ENCODE assay signal across 9 mouse cellular contexts in genomic region chr5:24603431-24604010, GRCm38 (mm10). TPM values are rescaled to one million over a fixed set of nuclear protein-coding genes. Genes with fewer than 3 reads are reported as not detected.
DNase-seq lines count a peak whose midpoint lies in the region; ATAC-seq and TF ChIP-seq lines count a peak whose summit lies in the region.
"Had no signal": no experiment of that assay in that cellular context is flagged by ENCODE, and none has a peak within 500 bp of the region (broad histone marks: within the 10 kb centered on the region; RNA-seq: fewer than 3 reads in every experiment).

No protein-coding gene starts in this region.

- peak overlapping the region; percentile 91 for H3K9ac ChIP-seq in forebrain, embryonic 15.5 days (replicated peaks)
- H3K9ac ChIP-seq in limb, embryonic 15.5 days, result no peak overlapping the region

- no peak for TF ChIP-seq CTCF in E14TG2a.4 (conservative IDR thresholded peaks at IDR 0.05; ENCODE audit: low read length)

- intact Hi-C loops in left cerebral cortex, postnatal 25 days (cut with DNase I), result loop anchor here (2.0 kb wide), 1 partner anchor 49 kb away; no protein-coding TSS in a partner anchor

- peak; percentile 12 for DNase-seq in embryo, embryonic 10.5 days (ENCODE audit: low spot score)
- DNase-seq in embryo, embryonic 10 days (ENCODE audit: low spot score), result no peak
- no peak for DNase-seq in left cerebral cortex, postnatal 25 days (ENCODE audit: low spot score in 2 of 2)
- no peak for DNase-seq in layer of hippocampus, adult 11-12 months (ENCODE audit: low spot score)
- no peak for DNase-seq in right cerebral cortex, adult 2 months (ENCODE audit: low spot score in 2 of 2)

- H3K27me3 ChIP-seq in E14TG2a.4 (ENCODE audit: insufficient read depth, low read length), result peaks cover 90% of the 10 kb centered on the region
- no peaks in the 10 kb centered on the region for H3K27me3 ChIP-seq in forebrain, embryonic 15.5 days
- H3K27me3 ChIP-seq in limb, embryonic 15.5 days, result no peaks in the 10 kb centered on the region

- ATAC-seq in forebrain, embryonic 15.5 days (replicated peaks), result no peak
- ATAC-seq in limb, embryonic 15.5 days (ENCODE audit: insufficient number of reproducible peaks, low FRiP score, low TSS enrichment, low read depth), result no peak

- peaks cover 69% of the 10 kb centered on the region for H3K4me1 ChIP-seq in E14TG2a.4 (replicated peaks; ENCODE audit: low read depth, low read length)
- peaks cover 72% of the 10 kb centered on the region for H3K4me1 ChIP-seq in forebrain, embryonic 15.5 days
- peaks cover 67% of the 10 kb centered on the region for H3K4me1 ChIP-seq in limb, embryonic 15.5 days

- 0 out of 2 replicates have a peak overlapping the region, but pooled peaks have one; percentile 79 for H3K4me3 ChIP-seq in E14TG2a.4 (replicated peaks; ENCODE audit: low read length)
- H3K4me3 ChIP-seq in forebrain, embryonic 15.5 days, result peak overlapping the region; percentile 67
- H3K4me3 ChIP-seq in limb, embryonic 15.5 days, result peak overlapping the region; percentile 76; the same call in 1 of the 2 replicates

- H3K4me2 ChIP-seq in forebrain, embryonic 15.5 days (replicated peaks), result peak overlapping the region; percentile 82
- H3K4me2 ChIP-seq in limb, embryonic 15.5 days, result peak overlapping the region; percentile 84

- H3K9me3 ChIP-seq in E14TG2a.4 (ENCODE audit: low read length), result no peaks in the 10 kb centered on the region
- H3K9me3 ChIP-seq in forebrain, embryonic 15.5 days, result no peaks in the 10 kb centered on the region
- no peaks in the 10 kb centered on the region for H3K9me3 ChIP-seq in limb, embryonic 15.5 days

- peak overlapping the region; percentile 99 for H3K27ac ChIP-seq in forebrain, embryonic 15.5 days (replicated peaks)
- H3K27ac ChIP-seq in limb, embryonic 15.5 days, result peak overlapping the region; percentile 100

- 63% methylated on average over 8 of the region's 8 CpGs for WGBS in forebrain, embryonic 15.5 days
- 58% methylated on average over 8 of the region's 8 CpGs for WGBS in limb, embryonic 15.5 days

- H3K36me3 ChIP-seq in E14TG2a.4 (ENCODE audit: insufficient read depth, low read length), result no peaks in the 10 kb centered on the region
- no peaks in the 10 kb centered on the region for H3K36me3 ChIP-seq in forebrain, embryonic 15.5 days
- no peaks in the 10 kb centered on the region for H3K36me3 ChIP-seq in limb, embryonic 15.5 days

RNA-seq across cellular contexts. Expression of gene Chpf2, which starts 17.0 kb away (rescaled TPM):
- 19.7 and 21.1 TPM in 2 replicates for polyA plus RNA-seq in forebrain, embryonic 15.5 days (2015; fragmentation: Nextera tagmentation; extraction: Ambion mirVana)
- polyA plus RNA-seq in limb, embryonic 15.5 days (2015; fragmentation: Nextera tagmentation; extraction: Ambion mirVana), result 37.7 and 39.5 TPM in 2 replicates
- 10 to 100 TPM; 68.8 to 77.3 TPM for total RNA-seq in left cerebral cortex, postnatal 25 days (2021)

RNA-seq across cellular contexts. Expression of gene Smarcd3, which starts 20.7 kb away (rescaled TPM):
- polyA plus RNA-seq in forebrain, embryonic 15.5 days (2015; fragmentation: Nextera tagmentation; extraction: Ambion mirVana), result 171 and 176 TPM in 2 replicates
- 32.4 and 37.2 TPM in 2 replicates for polyA plus RNA-seq in limb, embryonic 15.5 days (2015; fragmentation: Nextera tagmentation; extraction: Ambion mirVana)
- total RNA-seq in left cerebral cortex, postnatal 25 days (2021), result 100 to 1,000 TPM in 1 of 2 experiments, 10 to 100 TPM in 1; 93.4 to 105 TPM

RNA-seq across cellular contexts. Expression of gene Abcf2, which starts 26.3 kb away (rescaled TPM):
- polyA plus RNA-seq in forebrain, embryonic 15.5 days (2015; fragmentation: Nextera tagmentation; extraction: Ambion mirVana), result 101 and 106 TPM in 2 replicates
- 97.2 and 98.2 TPM in 2 replicates for polyA plus RNA-seq in limb, embryonic 15.5 days (2015; fragmentation: Nextera tagmentation; extraction: Ambion mirVana)
- total RNA-seq in left cerebral cortex, postnatal 25 days (2021), result 10 to 100 TPM; 80.6 to 81.4 TPM

RNA-seq across cellular contexts. Expression of gene 4931409K22Rik, which starts 46.9 kb away (rescaled TPM):
- polyA plus RNA-seq in forebrain, embryonic 15.5 days (2015; fragmentation: Nextera tagmentation; extraction: Ambion mirVana), result 0.42 and 0.56 TPM in 2 replicates
- 0.14 and 0.26 TPM in 2 replicates for polyA plus RNA-seq in limb, embryonic 15.5 days (2015; fragmentation: Nextera tagmentation; extraction: Ambion mirVana)
- total RNA-seq in left cerebral cortex, postnatal 25 days (2021), result not detected
- polyA plus RNA-seq: large intestine, adult 2 months had no signal
